Mouse (Mus musculus): ENCODE measurements around the gene Ankrd24. TPM values are rescaled to one million over a fixed set of nuclear protein-coding genes. Genes with fewer than 3 reads are reported as not detected.
A peak's percentile ranks its signal among the peaks of the same experiment; 100 is the strongest.

Gene Ankrd24
- total and polyA plus RNA-seq, 2 experiments from 2014 or later, result 9.1 to 48.5 TPM

DNA sequence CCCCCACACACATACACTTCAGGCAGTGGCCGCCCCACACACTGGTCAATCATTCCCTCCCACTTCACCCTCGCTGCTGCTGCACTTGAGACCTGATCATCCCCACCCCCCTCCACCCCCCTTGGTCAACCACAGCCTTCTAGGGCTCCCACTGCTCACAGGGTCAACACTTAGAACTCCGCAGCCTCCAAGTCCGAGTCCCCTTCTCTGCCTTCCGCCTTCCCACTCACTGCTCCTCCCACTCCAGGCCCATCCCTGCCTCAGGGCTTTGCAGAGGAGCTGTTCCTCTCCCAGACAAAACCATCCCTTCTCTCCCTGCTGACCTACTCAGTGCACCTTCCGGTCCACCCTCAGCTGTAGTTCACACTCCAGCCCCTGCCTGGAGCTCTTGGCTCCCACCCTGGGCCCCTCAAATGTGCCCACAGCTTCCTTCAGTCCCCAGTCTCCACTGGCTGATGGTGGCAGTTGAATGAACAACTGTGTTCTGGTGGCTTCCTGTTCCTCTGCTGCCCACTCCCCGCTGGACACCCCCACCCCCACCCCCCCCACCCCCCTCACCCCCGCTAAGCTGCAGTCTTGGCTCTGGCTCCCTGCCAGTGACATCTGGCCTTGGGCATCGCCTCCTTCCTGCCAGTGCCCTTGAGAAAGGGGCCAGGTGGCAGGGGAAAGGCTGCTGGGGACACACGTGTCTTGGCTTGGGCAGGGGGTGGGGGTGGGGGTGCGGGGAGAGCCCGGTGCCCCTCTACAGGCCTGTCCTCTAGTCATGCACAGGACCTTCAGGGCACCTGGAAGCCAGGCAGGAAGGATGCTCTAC is 31.0 kb upstream of the Ankrd24 start:
- Histone ChIP-seq H3K9ac (replicated peaks; ENCODE audit: low read depth, low read length) (peak overlapping the region; percentile 25; the same call in 1 of the 2 replicates), H3K4me2 (ENCODE audit: low read depth, low read length) (peak overlapping the region; percentile 56), H3K27me3 (ENCODE audit: control insufficient read depth, insufficient read depth, low read length) (0 out of 2 replicates have a peak, but pooled peaks cover 8% of the 10 kb centered on the region), H3K27ac (ENCODE audit: low read depth) (peak overlapping the region; percentile 68), H3K4me3 (ENCODE audit: low read depth, low read length) (peak overlapping the region; percentile 36), H3K4me1 (ENCODE audit: control insufficient read depth, insufficient read depth) (peaks cover 43% of the 10 kb centered on the region), H3K36me3 (replicated peaks; ENCODE audit: control insufficient read depth, insufficient read depth, low read length) (no peaks in the 10 kb centered on the region), H3K9me3 (replicated peaks; ENCODE audit: control insufficient read depth, low read length) (no peaks in the 10 kb centered on the region)
- TF ChIP-seq CTCF (IDR thresholded peaks at IDR 0.05; ENCODE audit: low read depth) (no peak), EP300 (IDR thresholded peaks at IDR 0.05; ENCODE audit: low read depth) (no peak)
- peak; percentile 16 for ATAC-seq (ENCODE audit: insufficient read depth, low read depth)
- WGBS, result 3% methylated on average over 11 of the region's 12 CpGs
- DNase-seq (ENCODE audit: low spot score), result peak; percentile 44

DNA sequence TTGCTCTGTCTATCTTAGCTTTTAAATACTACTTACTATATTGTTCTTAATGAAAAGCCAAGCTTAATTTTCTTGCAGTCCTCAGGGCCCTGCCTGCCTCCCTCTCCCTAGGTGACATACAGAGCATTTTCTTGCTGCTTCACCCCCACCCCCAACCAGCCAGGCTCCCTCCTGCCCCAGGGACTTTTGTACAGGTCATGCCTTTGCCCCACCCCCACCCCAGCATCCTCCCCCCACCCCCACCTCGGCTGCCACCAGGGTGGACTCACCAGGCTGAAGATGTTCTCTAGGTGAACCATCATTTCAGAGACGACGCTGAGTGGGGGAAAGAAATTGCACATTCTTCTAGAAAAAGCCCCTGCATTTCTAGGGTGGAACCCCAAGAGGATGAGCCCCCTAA is 30.0 kb upstream of the Ankrd24 start:
- TF ChIP-seq CTCF (IDR thresholded peaks at IDR 0.05; ENCODE audit: low read depth), result no peak
- no peak for TF ChIP-seq EP300 (IDR thresholded peaks at IDR 0.05; ENCODE audit: low read depth)
- WGBS, result 52% methylated on average over 3 of the region's 3 CpGs
- Histone ChIP-seq H3K36me3 (replicated peaks; ENCODE audit: control insufficient read depth, insufficient read depth, low read length) (no peaks in the 10 kb centered on the region), H3K9ac (replicated peaks; ENCODE audit: low read depth, low read length) (no peak overlapping the region), H3K27ac (ENCODE audit: low read depth) (no peak overlapping the region), H3K27me3 (ENCODE audit: control insufficient read depth, insufficient read depth, low read length) (0 out of 2 replicates have a peak, but pooled peaks cover 8% of the 10 kb centered on the region), H3K9me3 (replicated peaks; ENCODE audit: control insufficient read depth, low read length) (no peaks in the 10 kb centered on the region), H3K4me1 (ENCODE audit: control insufficient read depth, insufficient read depth) (peaks cover 43% of the 10 kb centered on the region), H3K4me3 (ENCODE audit: low read depth, low read length) (no peak overlapping the region), H3K4me2 (ENCODE audit: low read depth, low read length) (no peak overlapping the region)
- ATAC-seq (ENCODE audit: insufficient read depth, low read depth), result no peak
- DNase-seq (ENCODE audit: low spot score), result no peak

DNA sequence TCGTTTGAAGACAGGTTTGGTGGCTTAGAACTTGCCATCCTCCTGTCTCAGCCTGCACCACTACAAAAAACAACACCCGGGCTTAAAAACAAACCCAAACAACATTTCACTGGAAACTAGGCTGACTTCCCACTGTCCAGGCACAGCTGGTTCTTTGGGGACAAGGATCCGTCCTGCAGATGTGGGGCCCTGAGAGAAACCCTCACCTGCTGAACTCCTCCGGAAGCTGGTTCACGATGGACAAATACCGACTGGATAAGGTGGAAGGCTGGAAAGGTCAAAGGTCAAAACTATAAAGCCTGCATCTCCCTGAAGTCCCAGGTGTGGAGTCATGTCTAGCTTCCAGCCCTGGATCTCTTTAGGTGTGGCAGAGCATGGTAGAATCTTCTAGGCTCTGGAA is 29.5 kb upstream of the Ankrd24 start:
- WGBS, result 57% methylated on average over 6 of the region's 6 CpGs
- no peak for ATAC-seq (ENCODE audit: insufficient read depth, low read depth)

DNA sequence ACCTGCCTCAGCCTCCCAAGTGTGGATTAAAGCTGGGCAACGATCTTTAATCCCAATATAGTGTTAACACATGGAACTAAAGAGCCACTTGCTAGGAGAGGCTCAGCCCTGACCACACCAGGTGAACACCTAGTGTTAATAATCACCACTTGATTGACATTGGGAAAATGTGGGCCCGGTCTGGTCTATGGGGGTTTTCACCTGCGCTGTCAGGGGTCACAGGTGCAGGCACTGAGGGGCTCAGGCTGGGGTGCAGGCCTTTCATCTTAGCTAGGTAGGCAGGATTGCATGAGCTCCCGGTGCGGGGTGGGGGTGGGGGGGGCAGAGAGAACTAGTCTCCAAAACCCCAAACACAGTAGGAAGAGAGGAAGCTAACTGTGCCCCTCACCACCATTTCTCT is 28.7 kb upstream of the Ankrd24 start:
- Histone ChIP-seq H3K27me3 (ENCODE audit: control insufficient read depth, insufficient read depth, low read length) (0 out of 2 replicates have a peak, but pooled peaks cover 8% of the 10 kb centered on the region), H3K9ac (replicated peaks; ENCODE audit: low read depth, low read length) (no peak overlapping the region), H3K4me1 (ENCODE audit: control insufficient read depth, insufficient read depth) (peaks cover 43% of the 10 kb centered on the region), H3K4me2 (ENCODE audit: low read depth, low read length) (no peak overlapping the region), H3K4me3 (ENCODE audit: low read depth, low read length) (no peak overlapping the region), H3K36me3 (replicated peaks; ENCODE audit: control insufficient read depth, insufficient read depth, low read length) (no peaks in the 10 kb centered on the region), H3K27ac (ENCODE audit: low read depth) (no peak overlapping the region), H3K9me3 (replicated peaks; ENCODE audit: control insufficient read depth, low read length) (no peaks in the 10 kb centered on the region)
- no peak for ATAC-seq (ENCODE audit: insufficient read depth, low read depth)
- WGBS, result 81% methylated on average over 5 of the region's 5 CpGs
- TF ChIP-seq CTCF (IDR thresholded peaks at IDR 0.05; ENCODE audit: low read depth), result no peak
- no peak for TF ChIP-seq EP300 (IDR thresholded peaks at IDR 0.05; ENCODE audit: low read depth)
- DNase-seq (ENCODE audit: low spot score), result no peak

More for the DNA sequence above, 29.5 kb upstream of the Ankrd24 start:
- no peak overlapping the region for H3K4me2 ChIP-seq (ENCODE audit: low read depth, low read length)
- TF ChIP-seq EP300 (IDR thresholded peaks at IDR 0.05; ENCODE audit: low read depth), result no peak
- TF ChIP-seq CTCF (IDR thresholded peaks at IDR 0.05; ENCODE audit: low read depth), result no peak
- H3K27me3 ChIP-seq (ENCODE audit: control insufficient read depth, insufficient read depth, low read length), result 0 out of 2 replicates have a peak, but pooled peaks cover 8% of the 10 kb centered on the region
- H3K4me3 ChIP-seq (ENCODE audit: low read depth, low read length), result no peak overlapping the region
- no peaks in the 10 kb centered on the region for H3K9me3 ChIP-seq (replicated peaks; ENCODE audit: control insufficient read depth, low read length)
- no peaks in the 10 kb centered on the region for H3K36me3 ChIP-seq (replicated peaks; ENCODE audit: control insufficient read depth, insufficient read depth, low read length)
- H3K27ac ChIP-seq (ENCODE audit: low read depth), result no peak overlapping the region
- peaks cover 43% of the 10 kb centered on the region for H3K4me1 ChIP-seq (ENCODE audit: control insufficient read depth, insufficient read depth)
- no peak overlapping the region for H3K9ac ChIP-seq (replicated peaks; ENCODE audit: low read depth, low read length)
- no peak for DNase-seq (ENCODE audit: low spot score)

DNA sequence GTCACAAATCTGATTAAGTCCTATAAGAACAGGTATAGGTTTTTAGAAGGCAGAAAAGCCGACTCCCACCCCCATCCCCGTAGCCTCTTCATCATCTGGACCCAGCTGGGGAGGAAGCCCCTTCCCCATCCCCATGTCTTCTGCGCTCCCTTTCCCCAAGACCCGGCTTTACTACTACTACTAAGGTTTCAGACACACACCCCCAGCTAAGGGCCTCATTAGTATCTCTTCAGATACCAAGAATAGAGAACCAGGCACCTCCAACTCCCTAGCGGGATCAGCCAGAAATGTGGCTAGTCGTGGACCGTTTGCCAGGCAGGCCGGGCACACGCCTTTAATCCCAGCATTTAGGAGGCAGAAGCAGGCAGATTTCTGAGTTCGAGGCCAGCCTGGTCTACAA is 28.2 kb upstream of the Ankrd24 start:
- no peak overlapping the region for H3K9ac ChIP-seq (replicated peaks; ENCODE audit: low read depth, low read length)
- peak overlapping the region; percentile 57; the same call in 1 of the 2 replicates for H3K4me2 ChIP-seq (ENCODE audit: low read depth, low read length)
- H3K27me3 ChIP-seq (ENCODE audit: control insufficient read depth, insufficient read depth, low read length), result 0 out of 2 replicates have a peak, but pooled peaks cover 7% of the 10 kb centered on the region
- no peak for ATAC-seq (ENCODE audit: insufficient read depth, low read depth)
- H3K4me1 ChIP-seq (ENCODE audit: control insufficient read depth, insufficient read depth), result peaks cover 43% of the 10 kb centered on the region
- WGBS, result 43% methylated on average over 10 of the region's 10 CpGs
- H3K36me3 ChIP-seq (replicated peaks; ENCODE audit: control insufficient read depth, insufficient read depth, low read length), result no peaks in the 10 kb centered on the region
- TF ChIP-seq EP300 (IDR thresholded peaks at IDR 0.05; ENCODE audit: low read depth) (no peak), CTCF (IDR thresholded peaks at IDR 0.05; ENCODE audit: low read depth) (no peak)
- H3K4me3 ChIP-seq (ENCODE audit: low read depth, low read length), result no peak overlapping the region
- peak overlapping the region; percentile 54; the same call in 1 of the 2 replicates for H3K27ac ChIP-seq (ENCODE audit: low read depth)
- DNase-seq (ENCODE audit: low spot score), result no peak
- H3K9me3 ChIP-seq (replicated peaks; ENCODE audit: control insufficient read depth, low read length), result no peaks in the 10 kb centered on the region
